Mouse (Mus musculus) heart, embryonic 15.5 days (tissue): Measurements from ENCODE around the gene Clpb. TPM values are rescaled to one million over a fixed set of nuclear protein-coding genes. Genes with fewer than 3 reads are reported as not detected.

ENCODE experiments used
- ATAC-seq: fragments of 200-750 bp; cut with Nextera tagmentation; replicated peaks from 2 replicates; pipeline ENCODE4 v1.8.0; 2017; ENCODE audit warnings: low read depth, moderate TSS enrichment; ENCODE audit not compliant: insufficient number of reproducible peaks, insufficient read depth, low FRiP score
- H3K27ac ChIP-seq: fragments of 300-500 bp; sonication (generic); 2 replicates; pipeline ENCODE4 v1.5.1; 2015; ENCODE audit warnings: mild to moderate bottlenecking, inconsistent platforms
- H3K27me3 ChIP-seq: fragments of 300-500 bp; sonication (generic); 2 replicates; pipeline ENCODE4 v1.6.1; 2015; ENCODE audit warnings: inconsistent platforms
- H3K36me3 ChIP-seq: fragments of 300-500 bp; sonication (generic); 2 replicates; pipeline ENCODE4 v1.6.1; 2015; ENCODE audit warnings: mild to moderate bottlenecking, inconsistent platforms
- H3K4me1 ChIP-seq: fragments of 300-500 bp; sonication (generic); replicated peaks from 2 replicates; pipeline ENCODE4 v1.6.1; 2015; ENCODE audit warnings: inconsistent platforms
- H3K4me2 ChIP-seq: fragments of 300-500 bp; sonication (generic); 2 replicates; pipeline ENCODE4 v1.6.1; 2015; ENCODE audit warnings: inconsistent platforms, mild to moderate bottlenecking, moderate library complexity
- H3K4me3 ChIP-seq: fragments of 300-500 bp; sonication (generic); 2 replicates; pipeline ENCODE4 v1.5.1; 2015; ENCODE audit warnings: mild to moderate bottlenecking, inconsistent platforms
- H3K9ac ChIP-seq: fragments of 300-500 bp; sonication (generic); 2 replicates; pipeline ENCODE4 v1.6.1; 2015; ENCODE audit warnings: mild to moderate bottlenecking, inconsistent platforms
- H3K9me3 ChIP-seq: fragments of 300-500 bp; sonication (generic); replicated peaks from 2 replicates; pipeline ENCODE4 v1.6.1; 2016; ENCODE audit warnings: inconsistent platforms
- WGBS: fragments of 180-500 bp; shearing (Covaris S2); methylation state at CpG from one replicate; pipeline ENCODE4 v1.1.7; 2015; ENCODE audit warnings: mixed read lengths; 5-methylcytosine and 5-hydroxymethylcytosine counted together
- polyA plus RNA-seq: library from polyadenylated mRNA; unstranded; fragments of >200 nt; fragmentation: Nextera tagmentation; extraction: Ambion mirVana; gene quantifications from 2 replicates; pipeline ENCODE4 v1.2.1, GENCODE M21; 2015

Clpb gene
- polyA plus RNA-seq, 1 experiment from 2014 or later, result 43.8 TPM

DNA sequence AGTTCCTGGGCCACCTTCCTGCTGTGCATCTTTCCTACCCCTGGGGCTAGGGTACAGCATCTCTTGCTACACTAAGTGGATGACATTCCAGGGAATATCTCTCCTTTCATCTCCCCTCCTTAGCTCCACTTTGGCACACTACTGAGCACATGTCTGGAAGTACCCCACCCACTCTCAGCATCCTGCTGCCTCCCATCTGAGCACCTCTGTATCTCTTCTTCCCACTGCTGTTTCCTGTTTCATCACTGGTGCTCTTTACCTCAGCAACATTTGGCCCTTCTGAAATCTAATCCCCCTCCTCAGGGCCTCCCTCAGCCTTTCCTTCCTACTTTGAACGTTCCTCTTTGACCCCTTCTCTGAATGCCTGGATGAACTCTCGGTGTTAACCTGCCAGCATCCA, 63.5 kb downstream of the Clpb start:
- 38% methylated on average over 2 of the region's 2 CpGs for WGBS
- ATAC-seq, result no peak
- no peak overlapping the region for H3K4me2 ChIP-seq

DNA sequence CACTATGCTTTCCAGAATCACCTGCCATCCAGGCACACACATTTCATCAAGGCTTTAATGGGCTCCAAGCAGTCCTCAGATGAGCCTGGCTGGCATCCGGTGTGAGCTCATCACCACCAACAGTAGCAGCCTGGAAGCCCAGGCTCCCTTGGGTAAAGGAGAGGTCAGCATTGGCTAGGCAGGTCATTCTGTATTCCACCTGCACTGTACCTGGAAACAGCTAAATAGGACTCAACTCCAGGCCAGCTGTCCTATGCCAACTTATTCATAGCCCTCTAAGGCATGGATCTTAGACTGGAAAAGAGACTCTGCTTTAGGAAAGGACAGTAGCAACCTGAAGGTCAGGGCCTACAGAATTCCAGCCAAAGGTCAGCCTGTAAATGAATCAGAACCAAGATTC, 68.7 kb downstream of the Clpb start:
- no peaks in the 10 kb centered on the region for H3K27me3 ChIP-seq
- no peak overlapping the region for H3K4me2 ChIP-seq
- H3K4me3 ChIP-seq, result no peak overlapping the region
- no peaks in the 10 kb centered on the region for H3K4me1 ChIP-seq
- WGBS, result 87% methylated on average over 1 of the region's 1 CpGs
- H3K27ac ChIP-seq, result no peak overlapping the region
- no peak for ATAC-seq
- no peak overlapping the region for H3K9ac ChIP-seq
- no peaks in the 10 kb centered on the region for H3K36me3 ChIP-seq
- no peaks in the 10 kb centered on the region for H3K9me3 ChIP-seq

More for the DNA sequence above, 63.5 kb downstream of the Clpb start:
- Histone ChIP-seq H3K9me3 (no peaks in the 10 kb centered on the region), H3K27me3 (no peaks in the 10 kb centered on the region), H3K4me1 (peaks cover 4% of the 10 kb centered on the region; the same call in 1 of the 2 replicates), H3K36me3 (no peaks in the 10 kb centered on the region), H3K27ac (no peak overlapping the region), H3K9ac (no peak overlapping the region), H3K4me3 (no peak overlapping the region)

DNA sequence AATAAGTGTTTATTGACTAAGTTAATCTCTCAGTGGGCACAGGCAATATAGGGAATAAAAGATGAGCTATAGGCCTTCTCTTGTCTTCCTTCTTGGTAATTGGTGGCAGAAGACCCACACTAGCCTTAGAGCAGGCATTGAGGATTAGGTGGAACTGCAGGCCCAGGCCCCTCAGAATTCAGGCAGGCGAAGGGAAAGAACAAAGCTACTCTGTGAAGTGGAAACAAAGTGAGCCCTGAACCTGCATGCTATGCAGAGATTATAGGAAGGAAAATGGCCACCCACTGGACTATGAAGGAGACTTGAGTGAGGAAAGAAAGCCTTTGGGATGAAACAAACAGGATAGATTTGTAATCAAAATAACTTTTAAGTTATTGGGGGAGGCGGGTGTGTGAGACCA, 69.6 kb downstream of the Clpb start:
- ATAC-seq, result no peak
- Histone ChIP-seq H3K4me2 (no peak overlapping the region), H3K36me3 (no peaks in the 10 kb centered on the region), H3K4me3 (no peak overlapping the region), H3K9me3 (no peaks in the 10 kb centered on the region), H3K27ac (no peak overlapping the region), H3K9ac (no peak overlapping the region), H3K4me1 (no peaks in the 10 kb centered on the region), H3K27me3 (no peaks in the 10 kb centered on the region)
- WGBS, result 84% methylated on average over 2 of the region's 2 CpGs

DNA sequence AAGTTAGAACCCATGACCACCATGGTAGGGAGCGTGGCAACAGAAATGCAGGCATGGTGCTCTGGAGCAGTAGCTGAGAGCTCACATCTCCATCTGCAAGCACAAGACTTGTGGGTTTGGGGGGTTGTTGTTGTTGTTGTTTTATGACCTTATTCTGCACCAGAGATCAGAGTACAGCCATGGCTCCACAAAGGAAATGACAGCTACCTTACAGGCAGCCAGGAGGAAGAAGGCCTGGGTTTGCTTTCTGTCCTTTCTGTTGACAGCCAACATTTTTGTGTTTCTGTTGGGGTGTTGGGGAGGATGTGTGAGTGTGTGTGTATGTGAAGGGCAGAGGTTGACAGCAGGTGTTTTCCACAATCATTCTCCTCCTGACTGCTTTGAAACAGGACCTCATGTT, 71.9 kb downstream of the Clpb start:
- Histone ChIP-seq H3K4me3 (no peak overlapping the region), H3K9me3 (no peaks in the 10 kb centered on the region), H3K27ac (no peak overlapping the region), H3K9ac (no peak overlapping the region), H3K27me3 (no peaks in the 10 kb centered on the region), H3K36me3 (no peaks in the 10 kb centered on the region), H3K4me1 (peaks cover 7% of the 10 kb centered on the region; the same call in 1 of the 2 replicates), H3K4me2 (no peak overlapping the region)
- WGBS, result 91% methylated on average over 1 of the region's 1 CpGs
- ATAC-seq, result no peak

DNA sequence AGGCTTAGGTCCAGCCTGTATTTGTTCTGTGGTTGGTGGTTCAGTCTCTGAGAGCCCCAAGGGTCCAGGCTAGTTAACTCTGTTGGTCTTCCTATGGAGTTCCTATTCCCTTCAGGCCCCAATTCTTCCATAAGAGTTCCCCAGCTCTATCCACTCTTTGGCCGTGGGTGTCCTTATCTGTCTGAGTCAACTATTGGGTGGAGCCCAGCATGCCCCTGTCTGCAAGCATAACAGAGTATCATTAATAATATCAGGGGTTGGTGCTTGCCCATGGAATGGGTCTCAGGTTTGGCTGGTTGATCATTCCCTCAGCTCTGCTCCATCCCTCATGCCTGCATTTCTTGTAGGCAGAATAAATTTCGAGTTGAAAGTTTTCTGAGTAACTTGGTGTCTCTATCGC, 74.3 kb downstream of the Clpb start:
- no peaks in the 10 kb centered on the region for H3K36me3 ChIP-seq
- no peak for ATAC-seq
- no peak overlapping the region for H3K4me2 ChIP-seq
- 58% methylated on average over 3 of the region's 3 CpGs for WGBS
- H3K9ac ChIP-seq, result no peak overlapping the region
- no peaks in the 10 kb centered on the region for H3K27me3 ChIP-seq
- no peak overlapping the region for H3K27ac ChIP-seq
- no peak overlapping the region for H3K4me3 ChIP-seq
- peaks cover 7% of the 10 kb centered on the region; the same call in 1 of the 2 replicates for H3K4me1 ChIP-seq
- no peaks in the 10 kb centered on the region for H3K9me3 ChIP-seq

DNA sequence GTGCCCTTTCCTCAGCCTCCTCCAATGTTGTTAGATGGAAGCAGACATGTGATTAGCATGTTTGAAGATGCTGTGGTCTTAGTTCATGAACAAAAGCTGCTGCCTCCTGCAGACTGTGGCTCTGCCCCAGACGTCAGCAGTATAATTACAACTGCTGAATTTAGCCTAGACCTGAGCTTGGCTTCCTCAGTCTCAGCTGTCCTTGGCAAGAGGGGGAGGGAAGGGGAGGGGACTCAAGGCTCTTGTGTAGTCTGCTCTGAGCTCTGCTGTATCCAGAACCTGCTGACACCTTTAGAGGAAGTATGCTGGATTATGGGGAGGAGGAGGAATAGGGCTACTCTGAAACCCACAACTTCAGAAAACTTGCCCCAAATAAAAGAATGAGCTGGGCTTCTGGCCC, 76.2 kb downstream of the Clpb start:
- no peak for ATAC-seq
- no peaks in the 10 kb centered on the region for H3K27me3 ChIP-seq
- H3K4me2 ChIP-seq, result no peak overlapping the region
- peaks cover 7% of the 10 kb centered on the region; the same call in 1 of the 2 replicates for H3K4me1 ChIP-seq
- no peaks in the 10 kb centered on the region for H3K9me3 ChIP-seq
- H3K9ac ChIP-seq, result no peak overlapping the region
- WGBS, result 41% methylated on average over 1 of the region's 1 CpGs
- no peak overlapping the region for H3K27ac ChIP-seq
- no peak overlapping the region for H3K4me3 ChIP-seq
- no peaks in the 10 kb centered on the region for H3K36me3 ChIP-seq

DNA sequence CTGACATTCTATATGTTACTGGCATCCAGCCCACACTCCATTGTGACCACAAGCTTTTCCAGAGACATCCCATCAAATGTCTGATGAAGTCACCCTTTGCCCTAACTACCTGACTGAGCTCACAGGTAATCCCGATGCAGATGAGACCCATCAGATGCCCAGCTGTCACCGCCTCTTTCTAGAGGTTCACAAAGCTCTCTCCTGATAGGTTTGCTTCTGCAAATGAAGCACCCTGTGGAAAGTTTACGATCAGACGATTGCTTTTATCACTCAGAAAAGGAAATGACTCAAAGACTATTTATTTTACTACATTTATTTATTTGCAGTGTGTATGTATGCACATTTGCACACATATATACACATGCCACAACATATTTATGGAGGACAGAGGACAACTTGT, 80.1 kb downstream of the Clpb start:
- H3K27me3 ChIP-seq, result no peaks in the 10 kb centered on the region
- H3K27ac ChIP-seq, result no peak overlapping the region
- H3K9me3 ChIP-seq, result no peaks in the 10 kb centered on the region
- no peaks in the 10 kb centered on the region for H3K36me3 ChIP-seq
- no peak for ATAC-seq
- WGBS, result 69% methylated on average over 4 of the region's 4 CpGs
- H3K4me1 ChIP-seq, result peaks cover 11% of the 10 kb centered on the region; the same call in 1 of the 2 replicates
- H3K9ac ChIP-seq, result no peak overlapping the region
- no peak overlapping the region for H3K4me2 ChIP-seq
- H3K4me3 ChIP-seq, result no peak overlapping the region

DNA sequence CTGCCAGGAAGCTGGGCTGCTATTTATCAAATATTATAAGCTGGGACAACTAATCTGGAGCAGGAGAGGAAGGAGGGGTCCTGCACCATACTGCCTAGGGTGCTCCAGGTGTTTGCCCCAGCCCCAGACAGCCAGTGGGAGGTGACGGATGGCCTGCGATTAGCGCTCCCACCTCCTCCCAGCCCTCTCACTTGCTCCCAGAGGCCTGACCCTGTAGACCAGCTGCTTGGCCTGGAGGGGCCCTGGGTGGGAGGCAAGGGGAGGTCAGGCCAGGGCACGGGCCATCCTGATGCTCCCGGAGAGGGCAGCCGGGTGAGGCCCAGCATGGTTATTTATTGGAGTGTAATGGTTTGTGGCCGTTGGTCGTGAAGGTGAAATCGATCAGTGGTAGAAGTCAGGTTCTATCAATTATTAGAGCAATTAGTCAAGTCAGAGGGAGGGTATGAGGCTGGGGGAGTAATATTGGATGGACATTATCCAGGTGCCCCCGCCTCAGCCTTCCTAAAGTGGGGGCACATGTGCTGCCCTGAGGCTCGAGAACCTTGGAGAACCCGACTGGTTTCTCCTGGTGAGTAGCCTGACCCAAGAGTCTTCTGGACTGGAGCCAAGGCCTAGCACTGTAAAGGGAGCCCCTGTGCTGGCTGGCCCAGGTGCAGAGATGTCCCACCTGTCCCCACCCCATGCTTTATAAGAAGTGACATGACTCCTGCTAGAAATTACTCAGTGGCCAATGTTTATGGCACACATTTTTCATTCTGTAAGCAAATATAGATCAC, 83.3 kb downstream of the Clpb start:
- H3K4me2 ChIP-seq, result no peak overlapping the region
- no peaks in the 10 kb centered on the region for H3K36me3 ChIP-seq
- H3K27ac ChIP-seq, result no peak overlapping the region
- no peaks in the 10 kb centered on the region for H3K9me3 ChIP-seq
- H3K9ac ChIP-seq, result no peak overlapping the region
- ATAC-seq, result no peak
- no peaks in the 10 kb centered on the region for H3K27me3 ChIP-seq
- H3K4me3 ChIP-seq, result no peak overlapping the region
- H3K4me1 ChIP-seq, result 0 out of 2 replicates have a peak, but pooled peaks cover 4% of the 10 kb centered on the region
- 75% methylated on average over 12 of the region's 12 CpGs for WGBS

DNA sequence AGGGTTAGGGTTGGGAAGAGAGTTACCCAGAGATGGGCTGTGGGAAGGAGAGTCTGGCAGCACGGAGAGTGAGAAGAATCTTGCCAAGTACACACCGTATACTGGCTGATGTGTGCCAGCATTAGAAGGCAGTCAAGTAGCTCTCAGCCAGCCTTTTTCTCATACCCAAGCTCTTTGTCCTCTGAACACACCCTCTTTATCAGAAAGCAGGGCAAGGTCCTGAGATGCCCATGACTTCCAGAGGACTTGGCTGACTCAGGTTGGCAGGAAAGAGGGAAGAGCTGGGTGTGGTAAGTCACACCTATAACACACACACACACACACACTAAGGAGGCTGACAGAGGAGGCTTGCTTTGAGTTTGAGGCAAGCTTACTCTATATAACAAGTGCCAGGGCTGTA, 86.8 kb downstream of the Clpb start:
- no peaks in the 10 kb centered on the region for H3K27me3 ChIP-seq
- no peaks in the 10 kb centered on the region; the same call in 1 of the 2 replicates for H3K36me3 ChIP-seq
- no peak for ATAC-seq
- H3K9ac ChIP-seq, result no peak overlapping the region
- 0 out of 2 replicates have a peak, but pooled peaks cover 4% of the 10 kb centered on the region for H3K4me1 ChIP-seq
- no peaks in the 10 kb centered on the region for H3K9me3 ChIP-seq
- 70% methylated on average over 2 of the region's 2 CpGs for WGBS
- no peak overlapping the region for H3K27ac ChIP-seq
- H3K4me2 ChIP-seq, result no peak overlapping the region
- no peak overlapping the region for H3K4me3 ChIP-seq

DNA sequence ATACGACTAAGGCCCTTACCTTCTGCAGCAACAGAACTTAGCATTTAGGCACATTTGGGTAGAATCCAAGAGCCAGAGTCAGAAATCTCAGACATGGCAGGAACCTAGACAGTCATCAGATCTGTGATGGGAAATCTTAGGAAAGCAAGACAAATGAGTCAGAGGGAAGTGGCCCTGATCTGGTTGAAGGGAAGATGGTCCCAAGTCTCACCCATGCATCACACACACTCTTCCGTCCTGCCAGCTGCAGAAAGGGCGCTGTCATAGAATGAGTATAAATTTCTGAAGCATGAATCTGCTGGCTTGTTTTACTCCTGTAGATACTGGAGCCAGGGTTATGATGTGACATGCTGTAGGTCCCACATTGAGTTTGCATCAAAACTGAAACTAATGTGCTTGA, 88.9 kb downstream of the Clpb start:
- WGBS, result 82% methylated on average over 3 of the region's 3 CpGs
- 0 out of 2 replicates have a peak, but pooled peaks cover 4% of the 10 kb centered on the region for H3K4me1 ChIP-seq
- no peak overlapping the region for H3K9ac ChIP-seq
- H3K9me3 ChIP-seq, result no peaks in the 10 kb centered on the region
- H3K4me3 ChIP-seq, result no peak overlapping the region
- H3K36me3 ChIP-seq, result no peaks in the 10 kb centered on the region; the same call in 1 of the 2 replicates
- H3K27me3 ChIP-seq, result no peaks in the 10 kb centered on the region
- H3K27ac ChIP-seq, result no peak overlapping the region
- no peak overlapping the region for H3K4me2 ChIP-seq
- ATAC-seq, result no peak

DNA sequence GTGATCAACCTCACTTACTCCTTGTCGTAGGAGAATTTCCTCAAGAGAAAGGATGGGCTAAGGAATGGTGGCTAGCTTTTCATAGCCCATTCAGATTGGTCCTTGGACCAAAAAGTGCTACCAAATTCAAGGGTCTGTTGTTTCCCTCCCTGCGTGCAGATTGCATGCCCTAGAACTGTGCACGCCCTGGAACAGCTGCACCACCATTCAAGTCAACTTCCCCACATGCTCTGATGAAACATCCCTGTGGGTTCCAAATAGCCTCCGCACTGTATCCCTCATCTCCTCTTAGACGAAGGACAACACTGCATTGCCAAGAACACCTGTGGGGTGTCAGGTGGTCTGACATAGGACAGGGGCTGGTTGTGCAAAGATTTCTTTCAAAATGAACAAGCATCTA, 90.1 kb downstream of the Clpb start:
- no peaks in the 10 kb centered on the region for H3K9me3 ChIP-seq
- H3K36me3 ChIP-seq, result no peaks in the 10 kb centered on the region; the same call in 1 of the 2 replicates
- no peak overlapping the region for H3K4me2 ChIP-seq
- no peak for ATAC-seq
- no peak overlapping the region for H3K9ac ChIP-seq
- no peaks in the 10 kb centered on the region for H3K4me1 ChIP-seq
- H3K4me3 ChIP-seq, result no peak overlapping the region
- no peak overlapping the region for H3K27ac ChIP-seq
- H3K27me3 ChIP-seq, result no peaks in the 10 kb centered on the region
- WGBS, result 92% methylated on average over 5 of the region's 5 CpGs

DNA sequence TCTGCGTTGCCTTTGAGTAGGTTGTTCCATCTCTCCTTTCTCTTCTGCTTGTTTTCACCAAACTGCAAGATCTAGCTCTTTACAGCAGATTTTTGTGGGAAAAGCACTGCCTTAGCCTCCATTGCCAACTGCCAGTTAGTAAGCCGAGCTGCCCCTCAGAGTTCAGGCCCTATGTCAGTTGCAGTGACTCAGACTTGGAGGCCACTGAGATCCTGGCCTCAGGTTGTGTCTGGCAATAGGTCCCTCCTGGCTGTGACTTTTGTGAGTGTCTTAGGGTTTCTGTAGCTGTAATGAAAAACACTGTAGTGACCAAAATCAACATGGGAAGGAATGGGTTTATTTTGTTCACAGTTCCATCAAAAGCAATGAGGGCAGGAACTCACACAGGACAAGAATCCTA, 91.0 kb downstream of the Clpb start:
- H3K4me2 ChIP-seq, result no peak overlapping the region
- no peak for ATAC-seq

More for the DNA sequence above, 91.0 kb downstream of the Clpb start:
- Histone ChIP-seq H3K9me3 (no peaks in the 10 kb centered on the region), H3K36me3 (no peaks in the 10 kb centered on the region; the same call in 1 of the 2 replicates), H3K9ac (no peak overlapping the region), H3K4me1 (no peaks in the 10 kb centered on the region), H3K4me3 (no peak overlapping the region), H3K27ac (no peak overlapping the region), H3K27me3 (no peaks in the 10 kb centered on the region)
- 72% methylated on average over 2 of the region's 2 CpGs for WGBS
